Mouse (Mus musculus) myocyte (in vitro differentiated cells): ENCODE measurements at regions not wholly inside any gene's neighbourhood (a gene's known extent, or its start where the extent isn't known, plus 50 kb on each side); places are given as distances from the start of the nearest gene placed in this dataset.

ENCODE experiments used
- H3K27me3 ChIP-seq: one replicate; pipeline ENCODE4 v1.6.1; 2011; ENCODE audit not compliant: control insufficient read depth, insufficient read depth, insufficient read length
- H3K36me3 ChIP-seq: one replicate; pipeline ENCODE4 v1.6.1; 2011; ENCODE audit not compliant: control insufficient read depth, insufficient read depth
- H3K4me2 ChIP-seq: one replicate; pipeline ENCODE4 v1.6.1; 2011; ENCODE audit warnings: low read depth, control low read depth
- H3K4me3 ChIP-seq: one replicate; pipeline ENCODE4 v1.5.1; 2011; ENCODE audit warnings: mild to moderate bottlenecking, control low read depth, moderate library complexity
- H3K79me2 ChIP-seq: one replicate; pipeline ENCODE4 v1.6.1; 2011; ENCODE audit not compliant: control insufficient read depth, insufficient read depth
- H3ac ChIP-seq: one replicate; pipeline ENCODE4 v1.6.1; 2011; ENCODE audit not compliant: control insufficient read depth, insufficient read length
- CEBPB ChIP-seq: IDR thresholded peaks from 2 replicates; pipeline ENCODE4 v1.6.1; 2011; ENCODE audit warnings: mild to moderate bottlenecking, moderate library complexity; ENCODE audit not compliant: poor library complexity, insufficient read depth, severe bottlenecking
- E2F4 ChIP-seq: IDR thresholded peaks from one replicate; pipeline ENCODE4 v1.6.1; 2011; ENCODE audit warnings: mild to moderate bottlenecking, control low read depth, moderate library complexity; ENCODE audit not compliant: insufficient read depth
- MAX ChIP-seq: IDR thresholded peaks from one replicate; pipeline ENCODE4 v1.6.1; 2011; ENCODE audit warnings: low read depth, mild to moderate bottlenecking, control low read depth
- MYOD1 ChIP-seq, 3 experiments: IDR thresholded peaks; one replicate each; pipeline ENCODE4 v1.6.1; 2011; ENCODE audit warnings: control low read depth in 2 of 3, low read depth in 2 of 3, mild to moderate bottlenecking in 2 of 3, moderate library complexity in 1 of 3; ENCODE audit not compliant: insufficient read length in 2 of 3, control insufficient read depth in 1 of 3
- MYOG ChIP-seq, 3 experiments: IDR thresholded peaks; one replicate each; pipeline ENCODE4 v1.6.1; 2011; ENCODE audit warnings: control low read depth in 2 of 3, low read depth in 2 of 3, mild to moderate bottlenecking in 2 of 3; ENCODE audit not compliant: insufficient read length in 2 of 3, control insufficient read depth in 1 of 3, insufficient read depth in 1 of 3
- POLR2A ChIP-seq: IDR thresholded peaks from one replicate; pipeline ENCODE4 v1.6.1; 2011; ENCODE audit warnings: low read depth, mild to moderate bottlenecking, control low read depth, moderate library complexity; ENCODE audit not compliant: insufficient read length
- POLR2AphosphoS2 ChIP-seq: IDR thresholded peaks from one replicate; pipeline ENCODE4 v1.6.1; 2011; ENCODE audit warnings: low read depth, control low read depth; ENCODE audit not compliant: insufficient read length
- REST ChIP-seq: IDR thresholded peaks from one replicate; pipeline ENCODE4 v1.6.1; 2011; ENCODE audit warnings: mild to moderate bottlenecking, control low read depth, moderate library complexity; ENCODE audit not compliant: insufficient read depth, insufficient read length
- SRF ChIP-seq: IDR thresholded peaks from one replicate; pipeline ENCODE4 v1.6.1; 2011; ENCODE audit warnings: low read depth; ENCODE audit not compliant: control insufficient read depth, insufficient read length
- TCF12 ChIP-seq: IDR thresholded peaks from one replicate; pipeline ENCODE4 v1.6.1; 2011; ENCODE audit warnings: mild to moderate bottlenecking, control low read depth; ENCODE audit not compliant: poor library complexity, insufficient read depth, severe bottlenecking
- TCF3 ChIP-seq: IDR thresholded peaks from one replicate; pipeline ENCODE4 v1.6.1; 2011; ENCODE audit warnings: low read depth, control low read depth; ENCODE audit not compliant: insufficient read length
- USF1 ChIP-seq: IDR thresholded peaks from one replicate; pipeline ENCODE4 v1.6.1; 2011; ENCODE audit warnings: low read depth, mild to moderate bottlenecking, control low read depth, moderate library complexity

- Histone ChIP-seq H3ac (no peak overlapping the region), H3K4me3 (no peak overlapping the region), H3K36me3 (no peaks in the 10 kb centered on the region), H3K79me2 (no peaks in the 10 kb centered on the region), H3K27me3 (no peaks in the 10 kb centered on the region), H3K4me2 (no peak overlapping the region)
- TF ChIP-seq TCF12, result no peak
- TF ChIP-seq TCF3, result no peak
- TF ChIP-seq E2F4, result no peak
- no peak for TF ChIP-seq MYOD1 (IDR thresholded peaks at IDR 0.05; ENCODE audit: control insufficient read depth in 1 of 3, insufficient read length in 2 of 3, low read depth in 2 of 3)
- no peak for TF ChIP-seq POLR2AphosphoS2
- TF ChIP-seq MYOG (IDR thresholded peaks at IDR 0.05; ENCODE audit: control insufficient read depth in 1 of 3, insufficient read depth in 1 of 3, insufficient read length in 2 of 3, low read depth in 2 of 3), result no peak
- TF ChIP-seq CEBPB, result no peak
- no peak for TF ChIP-seq SRF
- TF ChIP-seq REST, result no peak
- TF ChIP-seq USF1, result no peak
- no peak for TF ChIP-seq MAX
- no peak for TF ChIP-seq POLR2A
These were observed 88.9 kb upstream of the Klhl29 start for GRCm38 (mm10) chr12:5464250-5464899.

- Histone ChIP-seq H3K4me3 (no peak overlapping the region), H3K79me2 (no peaks in the 10 kb centered on the region), H3K27me3 (no peaks in the 10 kb centered on the region), H3ac (no peak overlapping the region), H3K4me2 (no peak overlapping the region), H3K36me3 (no peaks in the 10 kb centered on the region)
- no peak for TF ChIP-seq MAX
- no peak for TF ChIP-seq CEBPB
- TF ChIP-seq POLR2AphosphoS2, result no peak
- no peak for TF ChIP-seq POLR2A
- no peak for TF ChIP-seq USF1
- TF ChIP-seq SRF, result no peak
- TF ChIP-seq TCF12, result no peak
- no peak for TF ChIP-seq REST
- no peak for TF ChIP-seq TCF3
- no peak for TF ChIP-seq MYOG (IDR thresholded peaks at IDR 0.05; ENCODE audit: control insufficient read depth in 1 of 3, insufficient read depth in 1 of 3, insufficient read length in 2 of 3, low read depth in 2 of 3)
- no peak for TF ChIP-seq E2F4
These were observed 77.7 kb upstream of the Klhl29 start for GRCm38 (mm10) chr12:5453157-5453556.

- Histone ChIP-seq H3K4me2 (no peak overlapping the region), H3K27me3 (no peaks in the 10 kb centered on the region), H3K36me3 (no peaks in the 10 kb centered on the region), H3ac (no peak overlapping the region), H3K4me3 (no peak overlapping the region), H3K79me2 (no peaks in the 10 kb centered on the region)
- TF ChIP-seq REST, result no peak
- no peak for TF ChIP-seq SRF
These were observed 68.2 kb upstream of the Klhl29 start for GRCm38 (mm10) chr12:5443730-5444129.

GRCm38 (mm10) chr12:5443091-5443531 is 67.6 kb upstream of the Klhl29 start:
- no peaks in the 10 kb centered on the region for H3K79me2 ChIP-seq
- H3K36me3 ChIP-seq, result no peaks in the 10 kb centered on the region
- H3K4me3 ChIP-seq, result no peak overlapping the region
- H3K27me3 ChIP-seq, result no peaks in the 10 kb centered on the region
- H3ac ChIP-seq, result no peak overlapping the region
- no peak overlapping the region for H3K4me2 ChIP-seq
- no peak for TF ChIP-seq SRF
- no peak for TF ChIP-seq TCF3
- TF ChIP-seq MYOD1 (IDR thresholded peaks at IDR 0.05; ENCODE audit: control insufficient read depth in 1 of 3, insufficient read length in 2 of 3, low read depth in 2 of 3), result no peak
- TF ChIP-seq CEBPB, result no peak
- no peak for TF ChIP-seq USF1
- TF ChIP-seq POLR2A, result no peak
- TF ChIP-seq REST, result no peak
- no peak for TF ChIP-seq TCF12
- no peak for TF ChIP-seq POLR2AphosphoS2
- TF ChIP-seq MAX, result no peak
- no peak for TF ChIP-seq E2F4
- TF ChIP-seq MYOG (IDR thresholded peaks at IDR 0.05; ENCODE audit: control insufficient read depth in 1 of 3, insufficient read depth in 1 of 3, insufficient read length in 2 of 3, low read depth in 2 of 3), result no peak

GRCm38 (mm10) chr12:5442679-5443078 is 67.2 kb upstream of the Klhl29 start:
- no peaks in the 10 kb centered on the region for H3K36me3 ChIP-seq
- H3ac ChIP-seq, result no peak overlapping the region
- TF ChIP-seq REST, result no peak
- TF ChIP-seq MAX, result no peak
- no peak for TF ChIP-seq POLR2AphosphoS2
- TF ChIP-seq MYOG (IDR thresholded peaks at IDR 0.05; ENCODE audit: control insufficient read depth in 1 of 3, insufficient read depth in 1 of 3, insufficient read length in 2 of 3, low read depth in 2 of 3), result no peak
- no peak overlapping the region for H3K4me2 ChIP-seq
- no peak overlapping the region for H3K4me3 ChIP-seq
- H3K27me3 ChIP-seq, result no peaks in the 10 kb centered on the region
- no peaks in the 10 kb centered on the region for H3K79me2 ChIP-seq
